Mouse (Mus musculus): ENCODE results near the gene Csrp3.

Gene Csrp3

GRCm38 (mm10) chr7:48867576-48867975 lies 19.7 kb upstream of the Csrp3 start:
- DNase-seq (ENCODE audit: low spot score): no peak

- DNase-seq (ENCODE audit: low spot score): no peak
These were observed 17.0 kb upstream of the Csrp3 start for GRCm38 (mm10) chr7:48864671-48865458.

- no peak for DNase-seq (ENCODE audit: low spot score)
These were observed 16.4 kb upstream of the Csrp3 start for GRCm38 (mm10) chr7:48864199-48864598.

- no peak for DNase-seq (ENCODE audit: low spot score)
These were observed 14.0 kb upstream of the Csrp3 start for GRCm38 (mm10) chr7:48861796-48862195.

GRCm38 (mm10) chr7:48860948-48861347 lies 13.1 kb upstream of the Csrp3 start:
- DNase-seq (ENCODE audit: low spot score): no peak

GRCm38 (mm10) chr7:48859362-48859761 lies 11.5 kb upstream of the Csrp3 start:
- no peak for DNase-seq (ENCODE audit: low spot score)

- no peak for DNase-seq (ENCODE audit: low spot score)
These were observed 10.4 kb upstream of the Csrp3 start for GRCm38 (mm10) chr7:48858257-48858656.

GRCm38 (mm10) chr7:48855461-48855860 lies 7.6 kb upstream of the Csrp3 start:
- no peak for DNase-seq (ENCODE audit: low spot score)

GRCm38 (mm10) chr7:48853496-48853895 lies 5.7 kb upstream of the Csrp3 start:
- no peak for DNase-seq (ENCODE audit: low spot score)

- DNase-seq (ENCODE audit: low spot score): no peak
These were observed 3.8 kb upstream of the Csrp3 start for GRCm38 (mm10) chr7:48851529-48852104.

- DNase-seq (ENCODE audit: low spot score): no peak
These were observed 1.1 kb downstream of the Csrp3 start for GRCm38 (mm10) chr7:48846755-48847154.

- DNase-seq (ENCODE audit: low spot score): peak; percentile 20
These were observed 2.4 kb downstream of the Csrp3 start for GRCm38 (mm10) chr7:48845213-48845973.

GRCm38 (mm10) chr7:48843541-48843940 lies 4.3 kb downstream of the Csrp3 start:
- no peak for DNase-seq (ENCODE audit: low spot score)

GRCm38 (mm10) chr7:48842353-48842752 lies 5.5 kb downstream of the Csrp3 start:
- no peak for DNase-seq (ENCODE audit: low spot score)

GRCm38 (mm10) chr7:48841538-48841937 lies 6.3 kb downstream of the Csrp3 start:
- DNase-seq (ENCODE audit: low spot score): no peak

- DNase-seq (ENCODE audit: low spot score): no peak
These were observed 7.3 kb downstream of the Csrp3 start for GRCm38 (mm10) chr7:48840545-48840944.

- DNase-seq (ENCODE audit: low spot score): no peak
These were observed 9.4 kb downstream of the Csrp3 start for GRCm38 (mm10) chr7:48838434-48838833.

- no peak for DNase-seq (ENCODE audit: low spot score)
These were observed 10.9 kb downstream of the Csrp3 start for GRCm38 (mm10) chr7:48836949-48837348.

GRCm38 (mm10) chr7:48834989-48835626 lies 12.7 kb downstream of the Csrp3 start:
- peak; percentile 66 for DNase-seq (ENCODE audit: low spot score)

- peak; percentile 5 for DNase-seq (ENCODE audit: low spot score)
These were observed 13.4 kb downstream of the Csrp3 start for GRCm38 (mm10) chr7:48834371-48834970.

- no peak for DNase-seq (ENCODE audit: low spot score)
These were observed 15.1 kb downstream of the Csrp3 start for GRCm38 (mm10) chr7:48832735-48833134.

- no peak for DNase-seq (ENCODE audit: low spot score)
These were observed 17.4 kb downstream of the Csrp3 start for GRCm38 (mm10) chr7:48830395-48830794.

Data from embryo, embryonic 10.5 days (tissue).